Mouse (Mus musculus) adipocyte (in vitro differentiated cells): ENCODE data around the gene Gipr.
"Not testable (repeated sequence)": the region's sequence is repeated elsewhere in the genome, so short reads cannot be mapped to it uniquely, and the experiment has no call there.

ENCODE experiments used
- DNase-seq: peaks from one replicate; pipeline ENCODE4 v3.0.0-alpha.2; 2016; ENCODE audit warnings: low spot score

The Gipr gene

DNA sequence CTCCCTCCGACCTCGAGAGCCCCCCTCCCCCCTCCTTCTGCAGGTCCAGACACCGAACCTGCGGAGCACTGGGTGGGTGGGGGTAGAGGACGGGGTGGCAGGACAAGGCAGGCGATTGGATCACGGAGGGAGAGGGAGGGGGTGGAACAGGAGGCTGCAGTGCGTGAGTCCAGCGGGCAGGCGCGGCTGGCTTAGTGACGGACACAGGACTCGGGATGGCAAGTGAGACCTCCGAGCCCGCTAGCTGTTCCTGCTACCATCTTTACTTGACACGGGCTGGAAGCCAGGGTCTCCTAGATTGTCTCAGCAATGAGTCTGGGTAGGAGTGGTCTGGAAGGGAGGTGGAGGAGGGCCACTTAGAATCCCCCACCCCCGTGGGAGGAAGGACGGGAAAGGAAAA, 12.1 kb upstream of the Gipr start:
- no peak for DNase-seq

DNA sequence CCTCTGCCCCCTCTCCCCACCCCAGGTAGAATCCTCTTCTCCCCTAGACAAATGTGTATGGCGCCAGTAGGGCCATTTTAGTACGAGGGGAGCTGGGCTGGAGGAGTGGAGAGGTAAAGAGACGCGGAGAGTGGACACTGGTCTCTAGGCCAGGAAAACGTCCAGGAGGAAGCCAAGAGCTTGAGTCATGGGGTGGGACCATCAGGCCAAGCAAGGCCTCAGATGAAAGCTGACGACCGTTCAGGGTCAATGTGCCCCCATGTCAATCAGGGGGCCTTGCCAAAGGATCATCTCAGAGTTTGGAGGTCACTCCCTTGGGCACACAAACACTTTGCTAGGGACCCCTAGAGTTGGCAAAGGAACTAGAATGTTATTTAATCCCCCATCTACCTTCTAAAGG, 11.3 kb upstream of the Gipr start:
- no peak for DNase-seq

DNA sequence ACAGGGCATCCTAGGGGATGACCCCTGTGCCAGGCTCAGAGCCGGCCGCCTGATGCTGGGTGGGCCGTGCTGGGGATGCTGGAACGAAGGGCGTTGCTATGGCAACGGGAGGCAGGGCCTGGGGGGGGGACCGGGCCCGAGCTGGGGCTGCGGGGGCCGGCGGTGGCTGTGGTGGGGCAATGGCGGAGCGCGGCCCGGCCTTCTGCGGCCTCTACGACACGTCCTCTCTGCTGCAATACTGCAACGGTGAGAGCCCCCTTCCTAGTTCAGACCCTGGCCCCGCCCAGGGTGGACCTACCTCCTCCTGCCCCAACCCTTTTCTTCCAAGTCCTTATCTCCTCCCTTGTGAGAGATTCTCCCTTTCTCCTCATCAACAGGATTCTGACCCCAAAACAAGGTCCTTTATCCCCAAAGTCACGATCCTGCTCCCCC, 10.6 kb upstream of the Gipr start:
- DNase-seq = no peak

DNA sequence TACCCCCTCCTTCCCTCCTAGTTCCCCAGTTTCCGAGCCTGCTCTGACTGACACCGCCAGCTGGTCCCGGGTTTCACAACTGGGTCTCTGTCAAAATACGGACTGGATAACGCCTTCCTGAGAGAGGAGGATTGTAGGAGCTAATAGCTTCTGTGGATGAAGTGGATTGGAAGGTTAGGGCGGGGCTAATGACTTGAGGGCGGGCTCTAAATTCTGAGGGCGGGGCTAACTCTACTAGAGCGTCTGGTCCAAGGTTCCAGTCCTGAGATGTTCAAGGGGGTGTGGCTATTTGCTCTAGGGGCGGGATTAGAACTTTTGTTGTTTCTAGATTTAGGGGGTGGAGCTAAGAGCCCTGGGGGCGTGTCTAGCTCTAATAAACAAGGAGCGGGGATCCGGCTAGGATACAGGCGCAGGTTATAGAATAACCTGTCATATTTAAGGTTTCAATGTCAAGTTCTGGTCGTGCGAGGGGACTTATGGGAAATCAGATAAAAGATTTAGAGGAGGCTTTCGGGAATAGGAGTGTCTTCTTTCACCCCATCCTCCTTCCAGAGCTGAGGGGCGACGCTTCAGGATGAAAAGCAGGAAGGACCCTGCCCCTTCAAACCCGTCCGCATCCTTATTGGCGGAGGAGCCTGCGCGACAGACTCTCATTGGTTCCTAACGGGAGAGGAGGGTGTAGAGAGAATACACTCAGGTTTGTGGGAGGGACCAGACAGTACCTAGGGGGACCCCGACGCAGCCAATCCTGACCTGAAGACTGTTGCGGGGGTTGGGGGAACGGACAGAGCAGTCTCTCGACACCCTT, 10.0 kb upstream of the Gipr start, which contains the start of gene Eml2:
Eml2 (plus strand) TSS at position 714 of the 808 bp plus-strand sequence.
- no peak for DNase-seq

DNA sequence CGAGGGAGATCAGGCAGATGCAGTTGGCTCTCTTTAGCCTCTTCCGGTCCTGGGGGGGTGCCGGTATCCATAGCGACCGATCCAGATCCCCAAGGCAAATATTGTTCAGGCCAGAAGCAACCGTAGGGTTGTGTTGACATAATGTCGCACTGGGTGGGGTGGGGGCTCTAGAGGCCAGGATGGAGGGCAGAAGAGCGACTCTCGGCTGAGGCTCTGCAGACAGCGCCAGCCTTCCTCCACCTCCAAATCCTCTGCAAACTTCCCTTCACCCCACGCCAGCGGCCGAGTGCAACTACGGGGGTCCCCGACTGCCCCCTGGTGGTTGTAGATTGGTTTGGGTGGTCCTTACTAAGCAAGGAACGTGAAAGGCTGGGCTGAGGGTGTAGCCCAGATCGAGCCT, 6.9 kb upstream of the Gipr start:
- DNase-seq = no peak

DNA sequence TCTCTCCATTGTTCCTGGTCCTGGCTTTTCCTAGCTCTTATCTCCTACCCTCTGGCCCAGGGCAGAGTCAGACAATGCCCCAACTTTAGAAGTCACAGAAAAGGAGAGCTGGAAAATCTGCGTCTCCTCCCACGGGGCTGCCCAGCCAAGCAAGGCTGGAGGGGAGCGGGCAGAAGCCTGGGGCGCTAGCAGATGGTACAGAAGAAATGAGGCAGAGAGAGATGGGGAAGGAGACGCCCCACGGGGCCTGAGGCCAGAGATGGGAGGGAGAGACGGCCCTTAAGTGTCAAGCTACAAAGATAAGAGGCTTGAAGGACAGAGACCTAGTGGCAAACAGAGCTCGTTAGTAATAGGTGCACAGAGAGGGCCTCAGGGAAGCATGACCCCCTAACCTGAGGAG, 5.9 kb upstream of the Gipr start:
- no peak for DNase-seq

DNA sequence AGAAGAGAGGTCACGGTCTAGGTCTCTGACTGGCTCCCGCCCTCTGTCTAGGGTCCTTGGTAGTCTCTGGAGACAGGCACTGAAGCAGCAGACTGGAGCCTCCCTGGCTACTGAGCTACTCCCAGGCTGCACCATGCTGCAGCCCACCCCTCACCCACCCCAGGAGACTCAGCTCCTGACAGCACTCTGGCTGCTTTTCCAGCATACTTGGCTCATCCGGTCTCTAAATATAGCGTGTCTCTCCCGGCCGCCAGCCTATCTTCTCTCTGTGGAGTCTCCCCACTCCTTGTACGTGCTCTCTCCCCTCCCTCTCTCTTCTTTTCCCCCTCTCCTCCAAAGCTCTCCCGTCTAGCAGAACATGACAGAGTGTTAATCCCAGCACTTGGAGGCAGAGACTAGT, 4.2 kb upstream of the Gipr start:
- DNase-seq = no peak

DNA sequence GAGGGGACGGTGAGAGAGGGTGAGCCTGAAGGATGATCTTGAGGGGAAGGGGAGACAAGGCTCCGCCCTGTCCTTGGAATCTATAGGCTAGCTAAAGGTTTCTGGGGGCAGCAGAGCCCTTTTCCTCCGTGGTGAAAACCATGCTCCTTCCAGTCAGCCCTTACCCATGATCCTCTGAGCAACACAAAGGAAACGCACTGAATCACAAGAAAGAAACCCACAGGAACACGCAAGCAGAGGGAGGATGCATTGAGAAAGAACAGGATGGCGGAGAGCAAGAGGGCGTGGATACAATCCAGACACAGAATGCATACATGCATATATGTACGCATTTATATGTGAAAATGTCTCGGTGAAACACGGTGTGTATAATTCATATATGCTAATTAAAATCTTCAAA, 3.6 kb upstream of the Gipr start:
- DNase-seq = no peak

DNA sequence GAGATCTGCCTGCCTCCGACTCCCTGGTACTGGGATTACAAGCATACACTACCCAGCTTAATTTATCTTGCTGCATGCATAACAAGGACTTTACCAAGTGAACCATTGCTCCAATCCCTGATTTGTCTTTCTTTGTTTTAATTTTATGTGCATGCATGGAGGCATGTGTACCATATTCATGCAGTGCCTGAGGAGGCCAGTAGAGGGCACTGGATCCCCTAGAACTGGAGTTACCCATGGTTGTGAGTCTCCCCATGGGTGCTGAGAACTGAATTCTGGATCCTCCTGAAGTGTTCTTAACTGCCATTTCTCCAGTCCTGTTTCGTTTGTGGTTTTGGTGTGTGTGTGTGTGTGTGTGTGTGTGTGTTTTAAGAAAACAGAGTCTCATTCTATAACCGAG, 1.1 kb upstream of the Gipr start:
- DNase-seq = no peak

DNA sequence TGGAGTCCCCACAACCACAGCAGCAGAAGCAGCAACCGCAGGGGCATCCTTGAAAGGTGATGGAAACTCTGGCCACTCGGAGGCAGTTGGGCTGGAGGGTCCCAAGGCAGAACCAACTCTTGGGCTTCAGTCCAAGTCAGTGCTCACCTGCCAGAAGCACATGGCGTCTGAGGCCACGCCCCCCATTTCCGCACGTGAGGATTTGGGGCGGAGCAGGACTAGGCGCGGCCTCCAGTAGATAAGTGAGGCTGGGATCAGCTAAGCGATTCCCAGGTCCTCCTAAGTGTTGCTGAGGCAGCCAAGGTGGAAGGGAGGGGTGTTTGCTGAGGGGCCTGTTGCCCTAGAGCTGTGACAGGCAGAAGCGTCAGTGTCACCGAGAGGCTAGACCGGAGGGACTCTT, 949 bp downstream of the Gipr start:
- no peak for DNase-seq

DNA sequence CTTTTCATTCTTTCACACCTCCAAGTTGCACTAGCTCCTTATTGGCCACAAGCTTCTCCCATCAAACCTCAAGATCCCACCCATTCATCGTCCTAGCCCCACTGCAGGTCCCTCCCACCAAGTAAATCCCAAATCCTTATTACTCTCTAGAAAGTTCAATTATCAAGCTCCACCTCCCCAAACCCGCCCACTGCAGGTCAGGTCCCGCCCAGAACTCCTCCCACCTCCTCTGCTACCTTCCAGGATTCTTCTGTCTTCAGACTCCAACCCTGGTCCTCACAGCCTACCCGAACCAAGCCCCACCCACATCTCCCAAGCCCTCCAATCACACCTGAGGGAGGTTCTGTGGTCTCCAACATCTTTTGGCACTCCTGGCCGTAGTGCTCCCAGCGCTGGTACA, 1.7 kb downstream of the Gipr start:
- DNase-seq = no peak

DNA sequence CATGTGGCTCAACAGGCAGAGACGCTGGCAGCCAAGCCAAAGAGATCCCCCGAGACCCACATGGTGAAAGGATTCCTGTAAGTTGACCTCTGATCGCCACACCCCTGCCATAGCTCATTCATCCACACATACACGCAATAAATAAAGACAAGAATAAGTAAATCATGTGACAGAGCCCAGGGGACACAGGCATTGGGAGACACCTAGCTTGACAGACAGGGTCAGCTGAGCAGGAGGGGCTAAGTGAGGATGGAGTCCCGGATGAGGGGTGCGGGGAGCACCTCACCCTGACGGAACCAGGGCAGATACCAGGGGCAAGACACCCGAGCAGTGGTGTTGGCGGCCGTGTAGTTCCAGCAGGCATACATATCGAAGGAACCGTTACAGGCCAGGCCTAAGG, 2.2 kb downstream of the Gipr start:
- no peak for DNase-seq

DNA sequence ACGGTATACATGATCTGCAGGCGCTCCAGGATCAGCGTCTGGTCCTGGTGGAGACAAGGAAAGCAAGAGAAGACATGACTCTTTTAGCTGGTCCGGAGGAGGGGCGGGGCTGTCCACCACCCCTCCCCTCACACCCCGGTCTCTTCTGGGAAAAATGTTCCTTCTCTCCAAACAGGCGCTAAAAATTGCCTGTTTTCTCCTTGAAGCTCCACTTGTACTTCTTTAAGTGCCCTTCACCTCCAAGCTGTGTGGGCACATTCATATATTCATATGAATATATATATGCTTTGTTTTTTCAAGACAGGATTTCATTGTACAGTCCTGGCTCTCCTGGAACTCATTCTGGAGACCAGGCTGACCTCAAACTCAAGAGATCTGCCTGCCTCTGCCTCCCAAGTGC, 3.0 kb downstream of the Gipr start:
- no peak for DNase-seq

DNA sequence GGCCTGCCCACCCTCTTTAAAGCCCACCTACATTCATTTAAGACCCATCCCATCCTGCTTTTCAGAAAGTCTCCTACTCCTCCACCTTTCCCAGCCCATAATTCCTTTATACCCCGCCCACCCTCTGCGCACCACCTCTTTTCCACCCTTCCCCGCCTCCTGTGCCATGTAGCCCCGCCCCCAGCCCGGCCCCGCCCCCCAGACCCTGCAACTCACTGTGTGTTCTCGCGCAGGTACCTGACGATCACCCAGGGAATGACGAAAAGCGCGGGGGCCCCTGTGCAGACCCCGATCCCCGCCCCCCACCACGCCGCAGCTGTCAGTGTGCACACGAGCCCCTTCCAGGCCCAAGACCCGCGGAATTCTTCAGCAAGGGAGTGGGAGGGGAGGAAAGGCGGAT, 5.8 kb downstream of the Gipr start:
- no peak for DNase-seq

DNA sequence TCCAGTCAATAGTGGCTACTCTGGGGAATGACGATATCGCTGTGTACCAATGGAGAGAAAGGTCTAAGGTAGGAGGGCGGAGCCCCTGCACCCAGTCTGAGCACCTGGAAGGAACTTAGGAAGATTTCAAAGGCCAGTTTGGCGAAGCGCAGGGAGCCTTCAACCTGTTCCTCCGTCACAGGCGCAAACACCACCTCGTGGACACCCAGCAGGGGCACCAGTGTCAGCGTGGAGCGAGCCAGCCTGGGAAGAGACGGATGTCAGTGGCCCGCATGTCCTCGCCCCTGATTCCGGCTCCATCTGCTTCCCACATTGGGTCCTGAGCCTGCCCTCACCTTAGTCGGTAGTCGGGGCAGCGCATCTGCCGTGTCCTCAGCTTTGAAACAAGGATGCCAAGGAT, 6.5 kb downstream of the Gipr start:
- DNase-seq = no peak

DNA sequence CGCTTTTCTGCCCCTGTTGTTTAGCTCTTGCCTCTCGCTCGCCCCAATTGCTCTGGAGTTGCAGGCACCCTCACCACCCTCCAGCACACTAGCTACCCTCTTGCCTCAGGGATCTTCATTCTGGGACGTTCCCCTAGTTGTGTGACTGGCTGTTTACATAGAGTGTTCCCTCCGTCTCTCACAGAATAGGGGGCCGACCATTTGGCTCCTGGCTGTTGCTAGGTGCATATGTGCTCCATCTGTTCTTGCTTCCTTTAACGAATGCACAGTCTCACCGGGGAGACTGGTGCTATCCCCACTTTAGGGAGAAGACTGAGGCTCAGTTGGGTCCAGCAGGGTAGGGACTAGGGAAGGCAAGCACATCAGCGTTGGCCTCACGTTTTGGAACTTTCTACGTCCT, 7.3 kb downstream of the Gipr start:
- DNase-seq = no peak

DNA sequence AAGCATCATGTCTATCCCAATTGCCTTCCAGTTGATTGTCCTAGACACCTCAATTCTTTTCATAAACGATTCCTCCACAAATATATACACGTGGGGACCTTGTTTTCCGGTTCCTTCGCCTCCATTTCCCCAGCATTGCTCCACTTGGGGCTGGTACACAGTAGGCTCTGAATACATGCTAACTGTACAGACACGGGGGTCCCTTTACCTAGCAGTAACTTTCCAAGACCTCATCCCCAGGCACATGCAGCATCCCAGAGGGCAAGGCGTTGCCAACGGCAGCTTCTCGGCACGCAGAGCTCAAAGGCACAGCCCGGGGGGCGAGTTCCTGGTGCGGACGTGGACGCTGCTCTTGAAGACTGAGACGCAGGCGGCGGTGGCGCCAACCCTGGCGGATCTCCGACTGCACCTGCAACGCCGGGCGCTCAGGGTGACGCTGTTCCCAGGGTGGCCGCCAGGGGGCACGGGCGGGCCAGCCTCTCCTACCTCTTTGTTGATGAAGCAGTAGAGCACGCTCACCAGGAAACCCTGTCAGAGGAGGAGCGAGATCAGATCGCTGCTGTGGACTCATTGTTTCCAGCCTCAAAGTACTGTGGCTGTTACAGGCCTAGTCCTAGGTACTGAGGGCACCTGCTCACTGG, 8.6 kb downstream of the Gipr start:
- DNase-seq = no peak

DNA sequence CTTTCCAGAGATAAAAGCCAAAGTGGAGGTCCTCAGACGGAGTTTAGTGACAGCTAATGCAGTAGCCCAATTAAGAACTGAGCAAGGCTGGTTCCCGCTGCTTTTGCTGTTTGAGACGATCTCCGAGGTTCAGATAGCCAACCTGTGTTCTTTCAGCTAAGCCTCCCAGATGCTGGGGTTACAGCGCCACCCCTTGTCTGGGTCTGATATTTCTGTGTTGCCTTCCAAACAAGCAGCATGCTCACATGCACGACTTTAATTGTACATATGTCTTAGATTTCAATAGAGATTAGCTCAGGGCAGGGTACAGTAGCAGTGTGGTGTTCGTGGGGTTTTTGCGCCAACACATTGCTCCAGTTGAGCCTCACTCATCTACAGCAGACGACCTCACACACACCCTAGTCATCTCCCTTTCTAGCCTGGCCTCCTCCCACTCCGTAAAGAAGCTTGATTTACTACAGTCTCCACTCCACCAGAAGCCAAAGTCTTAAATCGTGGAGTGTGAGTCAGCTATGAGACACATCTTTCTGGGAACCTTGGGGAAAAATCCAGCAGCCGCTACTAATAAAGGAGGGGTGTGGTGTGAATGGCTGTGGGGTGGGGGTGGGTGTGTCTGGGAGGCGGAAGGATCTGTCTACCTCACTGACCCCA, 10.0 kb downstream of the Gipr start:
- DNase-seq = peak; percentile 29

DNA sequence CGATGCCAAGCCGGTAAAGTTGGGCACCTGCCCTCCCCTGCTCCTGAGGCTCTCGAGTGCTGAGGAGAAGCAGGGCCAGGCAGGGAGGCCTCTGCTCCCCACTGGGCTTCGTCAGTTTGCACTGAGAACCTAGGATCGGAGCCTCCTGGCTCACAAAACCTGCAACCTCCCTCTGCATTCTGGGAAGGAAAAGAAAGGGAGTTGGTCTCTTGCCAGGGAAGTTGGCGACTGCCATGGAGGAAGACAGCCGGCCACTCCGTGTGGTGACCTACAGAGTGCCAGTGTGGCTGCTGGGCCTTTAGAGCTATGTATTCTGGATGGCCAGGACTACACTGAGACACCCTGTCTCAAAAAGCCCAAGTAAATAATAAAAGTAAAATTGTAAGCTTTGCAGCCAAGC, 11.1 kb downstream of the Gipr start:
- DNase-seq = no peak

DNA sequence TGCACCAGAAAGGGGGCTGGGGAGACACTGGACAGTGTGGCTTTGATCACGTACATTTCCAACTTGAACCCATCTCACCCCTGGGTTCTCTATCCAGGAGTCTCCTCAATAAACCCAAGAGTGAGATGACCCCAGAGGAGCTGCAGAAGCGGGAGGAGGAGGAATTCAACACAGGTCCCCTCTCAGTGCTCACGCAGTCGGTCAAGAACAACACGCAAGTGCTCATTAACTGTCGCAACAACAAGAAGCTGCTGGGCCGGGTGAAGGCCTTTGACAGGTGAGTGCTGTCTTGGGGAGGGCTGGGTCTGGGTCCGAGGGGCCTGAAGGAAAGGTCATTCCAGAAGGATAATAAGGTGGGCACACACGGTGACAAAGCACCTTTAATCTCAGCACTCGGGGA, 14.8 kb downstream of the Gipr start:
- not testable (repeated sequence) for DNase-seq

DNA sequence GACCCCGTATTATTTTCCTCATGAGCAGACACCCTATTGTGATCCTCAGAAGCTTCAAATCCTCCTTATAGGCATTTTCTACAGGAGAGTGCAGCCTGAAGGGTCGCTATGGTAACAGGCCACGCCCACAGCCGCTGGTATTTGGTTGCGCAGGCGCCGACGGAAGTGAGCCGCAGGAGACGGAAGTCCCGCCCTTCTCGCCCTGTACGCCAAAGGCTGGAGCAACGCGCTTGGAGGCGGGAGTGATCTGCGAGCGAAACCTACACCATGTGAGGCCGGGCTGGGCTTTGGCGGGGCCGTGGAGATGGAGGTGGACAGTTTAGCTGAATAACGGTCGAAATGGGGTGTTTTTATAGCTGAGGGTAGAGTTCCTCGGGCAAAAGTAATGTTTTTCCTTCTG, 16.3 kb downstream of the Gipr start, which contains the start of gene Snrpd2:
Snrpd2 (plus strand) TSS at position 97 of the 400 bp plus-strand sequence.
- peak; percentile 95 for DNase-seq

DNA sequence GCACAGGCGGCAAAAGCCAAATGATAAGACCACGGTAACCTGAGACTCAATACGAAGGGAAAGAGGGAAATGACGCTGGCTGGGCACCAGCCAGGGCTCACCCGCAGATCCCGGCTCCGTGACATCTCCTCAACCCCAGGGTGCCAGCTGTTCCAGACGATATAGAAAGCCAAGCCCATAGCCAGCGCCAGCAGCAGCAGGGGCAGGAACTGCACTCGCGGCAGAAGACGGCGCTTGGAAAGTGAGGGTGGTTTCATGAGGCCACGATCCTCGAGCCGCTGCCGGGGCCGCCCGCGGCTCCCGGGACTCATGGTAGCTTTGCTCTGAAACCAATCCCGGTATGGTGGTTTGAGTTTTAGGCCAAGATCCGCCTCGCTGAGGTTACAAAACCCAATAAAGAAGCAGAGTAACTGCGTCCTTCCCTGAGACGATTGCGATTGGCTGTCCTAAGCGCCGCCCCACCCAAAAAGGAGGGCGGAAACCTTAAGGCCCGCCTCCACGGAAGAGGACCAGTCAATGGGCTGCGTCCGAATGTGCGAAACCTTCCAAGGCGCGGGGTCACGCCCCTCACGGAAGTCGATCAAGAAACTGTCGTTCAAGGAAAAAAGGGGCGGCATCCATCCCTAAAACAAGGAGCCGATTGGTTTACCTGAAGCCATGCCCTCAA, 16.9 kb downstream of the Gipr start, which contains the start of gene Qpctl:
Qpctl (minus strand) TSS at position 417 of the 667 bp plus-strand sequence.
- DNase-seq = peak; percentile 99
